Mouse (Mus musculus): ENCODE results near the gene Vmn1r46.
"Not testable (repeated sequence)": the region's sequence is repeated elsewhere in the genome, so short reads cannot be mapped to it uniquely, and the experiment has no call there.

The Vmn1r46 gene

DNA sequence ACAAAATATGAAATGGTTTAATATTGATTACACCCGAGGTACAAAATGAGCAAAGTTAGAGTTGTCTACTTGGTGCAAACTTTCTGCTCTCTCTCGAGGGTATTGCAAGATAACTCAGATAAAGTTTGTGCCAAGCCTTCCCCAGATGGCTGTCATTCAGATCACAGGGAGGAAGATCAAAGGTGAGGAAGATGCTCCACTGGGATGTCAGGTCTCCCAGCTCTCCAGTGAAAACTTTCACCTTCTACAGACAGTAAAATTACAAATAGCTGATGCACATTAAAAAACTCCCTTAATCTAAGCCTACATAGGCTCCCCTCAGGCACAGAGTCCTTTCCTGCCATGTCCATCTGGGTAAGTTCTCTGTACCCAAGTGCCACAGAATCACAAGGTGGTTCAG is at the start of gene Vmn1r46:
TSS of gene Vmn1r46 (plus strand) at position 301 of the 400 bp plus-strand sequence.
- no peak for DNase-seq

DNA sequence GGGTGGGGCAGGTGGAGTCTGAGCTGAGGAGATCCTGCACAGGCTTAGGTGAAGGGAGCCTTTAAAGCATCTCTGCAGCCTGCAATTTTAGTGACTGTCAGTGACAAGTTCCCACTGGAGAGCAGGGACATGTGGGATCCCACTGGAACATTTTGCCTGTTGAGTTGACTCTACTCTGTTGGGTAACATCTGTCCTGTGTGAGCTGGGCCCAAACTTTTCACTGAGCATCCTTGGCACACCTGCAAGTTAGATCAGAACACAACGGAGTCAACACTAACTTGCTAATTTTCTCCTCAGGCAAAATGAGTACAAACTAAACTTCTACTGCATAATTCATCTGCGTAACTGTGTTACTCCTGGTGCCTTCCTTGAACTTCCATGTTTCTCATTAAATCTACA is 28.6 kb upstream of the Vmn1r46 start, which contains the start of gene Vmn1r45:
TSS of gene Vmn1r45 (minus strand) at position 101 of the 400 bp plus-strand sequence.
- DNase-seq, result not testable (repeated sequence)

DNA sequence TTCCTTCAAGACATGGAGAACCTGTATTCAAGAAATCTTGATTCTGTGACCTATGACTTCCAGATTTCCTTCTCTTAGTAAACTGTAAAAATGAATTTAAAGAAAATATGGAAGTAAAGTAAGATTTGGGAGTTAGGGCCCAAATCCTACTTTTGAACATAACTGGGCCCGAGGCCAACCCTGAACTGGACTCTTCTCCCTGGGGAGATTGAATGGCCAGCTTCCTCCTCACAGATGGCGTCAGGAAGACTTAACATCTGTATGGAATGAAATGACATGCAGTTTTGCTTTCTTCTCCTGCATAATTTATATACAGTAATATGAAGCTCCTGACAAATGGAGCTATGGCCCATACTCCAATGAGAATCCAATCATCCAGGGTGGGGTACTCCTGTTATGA is 28.2 kb upstream of the Vmn1r46 start:
- DNase-seq, result no peak

DNA sequence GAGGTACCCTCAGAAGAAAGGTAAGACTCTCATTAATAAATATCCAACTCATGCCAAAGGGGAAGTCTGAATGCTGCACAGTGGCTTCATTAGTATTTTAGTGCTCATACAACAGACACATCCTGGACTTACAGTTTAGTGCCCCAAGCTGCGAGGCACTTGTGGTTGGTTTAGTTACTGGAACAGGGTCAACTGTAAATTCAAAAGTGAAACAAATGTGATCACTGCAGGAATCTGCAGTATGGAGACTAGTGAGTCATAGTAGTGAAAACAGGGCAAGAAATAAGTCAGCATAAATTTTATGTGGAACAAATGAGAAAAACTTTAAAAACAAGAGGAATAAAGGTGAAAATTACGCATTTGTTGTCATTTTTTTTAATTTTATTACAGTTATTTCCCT is 15.6 kb upstream of the Vmn1r46 start:
- DNase-seq, result no peak

DNA sequence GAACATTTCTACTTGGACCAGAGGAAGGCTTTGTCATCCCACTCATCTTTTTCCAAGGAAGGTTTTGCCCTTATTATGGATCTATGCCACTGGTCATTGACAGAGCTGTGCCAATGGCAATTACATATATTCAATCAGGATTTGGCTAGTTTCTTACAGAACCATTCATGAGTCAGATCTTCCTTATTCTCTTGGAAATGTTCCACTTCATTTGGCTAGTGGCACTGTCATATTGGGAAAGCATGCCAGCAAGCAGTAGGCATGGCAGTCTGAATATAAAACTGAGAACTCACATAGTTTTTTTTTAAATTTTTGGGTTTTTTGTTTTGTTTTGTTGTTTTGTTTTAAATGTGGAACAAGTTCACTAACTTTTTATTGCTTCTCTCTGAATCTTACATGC is 2.8 kb upstream of the Vmn1r46 start:
- DNase-seq, result no peak

DNA sequence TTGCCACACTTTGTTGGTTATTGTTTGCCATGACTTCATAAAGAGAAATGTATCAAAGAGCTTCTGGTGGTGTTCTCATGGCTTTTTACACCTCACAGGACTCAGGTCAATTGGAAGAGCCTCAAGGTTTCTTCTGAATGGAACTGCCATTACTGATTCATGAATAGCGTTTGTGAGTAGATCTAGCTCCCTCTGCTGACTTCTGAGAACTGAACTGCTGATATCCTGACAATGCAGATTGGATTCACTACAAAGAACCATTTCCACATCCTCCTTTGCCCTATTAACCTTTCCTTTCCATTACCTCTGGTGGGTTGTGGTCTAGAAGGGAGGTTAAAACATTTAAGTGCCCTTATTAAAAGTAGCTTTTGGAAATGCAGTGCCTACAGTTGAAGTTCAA is 16.9 kb downstream of the Vmn1r46 start:
- DNase-seq, result no peak

DNA sequence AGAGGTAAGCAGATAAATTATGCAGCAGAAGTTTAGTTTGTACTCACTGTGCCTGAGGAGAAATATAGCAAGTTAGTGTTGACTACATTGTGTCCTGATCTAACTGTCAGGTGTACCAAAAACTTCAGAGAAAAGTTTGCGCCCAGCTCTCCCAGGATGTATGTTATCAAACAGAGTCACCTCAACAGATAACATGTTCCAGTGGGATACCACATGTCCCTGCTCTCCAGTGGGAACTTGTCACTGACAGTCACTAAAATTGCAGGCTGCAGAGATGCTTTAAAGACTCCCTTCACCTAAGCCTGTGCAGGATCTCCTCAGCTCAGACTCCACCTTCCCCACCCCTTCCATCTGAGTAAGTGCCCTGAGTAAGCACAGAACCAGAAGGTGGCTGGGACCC is 46.7 kb downstream of the Vmn1r46 start, which contains the start of gene Vmn1r47:
TSS of gene Vmn1r47 (plus strand) at position 301 of the 400 bp plus-strand sequence.
- DNase-seq, result not testable (repeated sequence)

Data from spleen, adult 18-20 months (tissue).